Mouse (Mus musculus): Measurements from ENCODE around the gene Sncg. TPM values are rescaled to one million over a fixed set of nuclear protein-coding genes. Genes with fewer than 3 reads are reported as not detected.
"Not testable (repeated sequence)": the region's sequence is repeated elsewhere in the genome, so short reads cannot be mapped to it uniquely, and the experiment has no call there.

The Sncg gene
- 1.9 and 2.9 TPM in 2 replicates for polyA plus RNA-seq (2015; fragmentation: Nextera tagmentation; extraction: Ambion mirVana)

GRCm38 (mm10) chr14:34374577-34374976 is at the start of gene Sncg:
Sncg (minus strand) TSS chr14:34374789.
- Histone ChIP-seq H3K4me3 (no peak within 1 kb of the TSS), H3K36me3 (no peaks in the 10 kb centered on the region), H3K27ac (replicated peaks) (no peak within 1 kb of the TSS), H3K4me1 (peaks cover 10% of the 10 kb centered on the region; the same call in 1 of the 2 replicates), H3K4me2 (replicated peaks) (no peak within 1 kb of the TSS), H3K9ac (replicated peaks) (no peak within 1 kb of the TSS), H3K27me3 (no peaks in the 10 kb centered on the region), H3K9me3 (no peaks in the 10 kb centered on the region)
- 65% methylated on average over 10 of the region's 10 CpGs for WGBS
- ATAC-seq (replicated peaks), result no peak

GRCm38 (mm10) chr14:34421078-34421477 is 46.5 kb upstream of the Sncg start:
- Histone ChIP-seq H3K9me3 (no peaks in the 10 kb centered on the region), H3K27ac (replicated peaks) (no peak overlapping the region), H3K9ac (replicated peaks) (no peak overlapping the region), H3K27me3 (no peaks in the 10 kb centered on the region), H3K36me3 (peaks cover 39% of the 10 kb centered on the region), H3K4me1 (no peaks in the 10 kb centered on the region), H3K4me2 (replicated peaks) (no peak overlapping the region), H3K4me3 (no peak overlapping the region)
- 97% methylated on average over 1 of the region's 1 CpGs for WGBS
- no peak for ATAC-seq (replicated peaks)

GRCm38 (mm10) chr14:34417501-34417900 is 42.9 kb upstream of the Sncg start:
- no peak for ATAC-seq (replicated peaks)

GRCm38 (mm10) chr14:34416946-34417345 is 42.4 kb upstream of the Sncg start:
- 93% methylated on average over 4 of the region's 4 CpGs for WGBS
- H3K36me3 ChIP-seq, result peaks cover 45% of the 10 kb centered on the region
- H3K4me1 ChIP-seq; H3K9me3 ChIP-seq; ATAC-seq (replicated peaks); H3K27ac ChIP-seq (replicated peaks); H3K9ac ChIP-seq (replicated peaks); H3K4me2 ChIP-seq (replicated peaks); H3K27me3 ChIP-seq; H3K4me3 ChIP-seq: not testable (repeated sequence)

More at GRCm38 (mm10) chr14:34417501-34417900, 42.9 kb upstream of the Sncg start:
- Histone ChIP-seq H3K4me1 (no peaks in the 10 kb centered on the region), H3K9ac (replicated peaks) (no peak overlapping the region), H3K36me3 (peaks cover 47% of the 10 kb centered on the region), H3K9me3 (no peaks in the 10 kb centered on the region), H3K27me3 (no peaks in the 10 kb centered on the region), H3K4me3 (no peak overlapping the region), H3K27ac (replicated peaks) (no peak overlapping the region), H3K4me2 (replicated peaks) (no peak overlapping the region)
- WGBS, result 89% methylated on average over 5 of the region's 5 CpGs

- WGBS, result 80% methylated on average over 7 of the region's 7 CpGs
Observed at GRCm38 (mm10) chr14:34412164-34412896, 37.7 kb upstream of the Sncg start.

GRCm38 (mm10) chr14:34410716-34411115 is 36.1 kb upstream of the Sncg start:
- H3K9ac ChIP-seq (replicated peaks), result no peak overlapping the region
- H3K4me2 ChIP-seq (replicated peaks), result no peak overlapping the region
- no peak overlapping the region for H3K27ac ChIP-seq (replicated peaks)
- no peaks in the 10 kb centered on the region for H3K9me3 ChIP-seq
- no peak overlapping the region for H3K4me3 ChIP-seq
- no peaks in the 10 kb centered on the region for H3K27me3 ChIP-seq
- 87% methylated on average over 6 of the region's 6 CpGs for WGBS
- no peak for ATAC-seq (replicated peaks)
- H3K36me3 ChIP-seq, result peaks cover 39% of the 10 kb centered on the region
- no peaks in the 10 kb centered on the region for H3K4me1 ChIP-seq

More at GRCm38 (mm10) chr14:34412164-34412896, 37.7 kb upstream of the Sncg start:
- peaks cover 37% of the 10 kb centered on the region for H3K36me3 ChIP-seq
- no peak overlapping the region for H3K27ac ChIP-seq (replicated peaks)
- no peak overlapping the region for H3K9ac ChIP-seq (replicated peaks)
- H3K9me3 ChIP-seq, result no peaks in the 10 kb centered on the region
- no peak overlapping the region for H3K4me2 ChIP-seq (replicated peaks)
- no peaks in the 10 kb centered on the region for H3K4me1 ChIP-seq
- H3K4me3 ChIP-seq, result no peak overlapping the region
- no peaks in the 10 kb centered on the region for H3K27me3 ChIP-seq
- ATAC-seq (replicated peaks), result no peak

- 94% methylated on average over 7 of the region's 7 CpGs for WGBS
Observed at GRCm38 (mm10) chr14:34403424-34403823, 28.8 kb upstream of the Sncg start.

GRCm38 (mm10) chr14:34402871-34403270 is 28.3 kb upstream of the Sncg start:
- Histone ChIP-seq H3K4me2 (replicated peaks) (no peak overlapping the region), H3K27me3 (no peaks in the 10 kb centered on the region), H3K9ac (replicated peaks) (no peak overlapping the region), H3K4me3 (no peak overlapping the region), H3K36me3 (peaks cover 24% of the 10 kb centered on the region; the same call in 1 of the 2 replicates), H3K9me3 (no peaks in the 10 kb centered on the region), H3K27ac (replicated peaks) (no peak overlapping the region), H3K4me1 (no peaks in the 10 kb centered on the region)
- 84% methylated on average over 8 of the region's 8 CpGs for WGBS
- ATAC-seq (replicated peaks), result no peak

More at GRCm38 (mm10) chr14:34403424-34403823, 28.8 kb upstream of the Sncg start:
- Histone ChIP-seq H3K9me3 (no peaks in the 10 kb centered on the region), H3K4me1 (no peaks in the 10 kb centered on the region), H3K27ac (replicated peaks) (no peak overlapping the region), H3K9ac (replicated peaks) (no peak overlapping the region), H3K4me3 (no peak overlapping the region), H3K36me3 (peaks cover 28% of the 10 kb centered on the region; the same call in 1 of the 2 replicates), H3K27me3 (no peaks in the 10 kb centered on the region), H3K4me2 (replicated peaks) (no peak overlapping the region)
- ATAC-seq (replicated peaks), result no peak

GRCm38 (mm10) chr14:34401135-34401534 is 26.5 kb upstream of the Sncg start:
- no peaks in the 10 kb centered on the region for H3K9me3 ChIP-seq
- no peaks in the 10 kb centered on the region for H3K4me1 ChIP-seq
- no peak overlapping the region for H3K4me2 ChIP-seq (replicated peaks)
- no peak overlapping the region for H3K4me3 ChIP-seq
- no peak overlapping the region for H3K27ac ChIP-seq (replicated peaks)
- no peaks in the 10 kb centered on the region for H3K27me3 ChIP-seq
- H3K36me3 ChIP-seq, result peaks cover 18% of the 10 kb centered on the region; the same call in 1 of the 2 replicates
- H3K9ac ChIP-seq (replicated peaks), result no peak overlapping the region
- no peak for ATAC-seq (replicated peaks)
- WGBS, result 58% methylated on average over 6 of the region's 6 CpGs

- no peaks in the 10 kb centered on the region for H3K4me1 ChIP-seq
- H3K4me3 ChIP-seq, result no peak overlapping the region
- WGBS, result 92% methylated on average over 3 of the region's 3 CpGs
- peaks cover 12% of the 10 kb centered on the region; the same call in 1 of the 2 replicates for H3K36me3 ChIP-seq
- no peak for ATAC-seq (replicated peaks)
- H3K9ac ChIP-seq (replicated peaks), result no peak overlapping the region
- no peaks in the 10 kb centered on the region for H3K27me3 ChIP-seq
- no peak overlapping the region for H3K27ac ChIP-seq (replicated peaks)
- H3K9me3 ChIP-seq, result no peaks in the 10 kb centered on the region
- H3K4me2 ChIP-seq (replicated peaks), result no peak overlapping the region
Observed at GRCm38 (mm10) chr14:34400021-34400420, 25.4 kb upstream of the Sncg start.

GRCm38 (mm10) chr14:34399301-34399700 is 24.7 kb upstream of the Sncg start:
- peaks cover 12% of the 10 kb centered on the region; the same call in 1 of the 2 replicates for H3K36me3 ChIP-seq
- H3K9me3 ChIP-seq, result no peaks in the 10 kb centered on the region
- H3K4me2 ChIP-seq (replicated peaks), result no peak overlapping the region
- H3K4me1 ChIP-seq, result no peaks in the 10 kb centered on the region
- H3K27me3 ChIP-seq, result no peaks in the 10 kb centered on the region
- WGBS, result 94% methylated on average over 6 of the region's 6 CpGs
- H3K9ac ChIP-seq (replicated peaks), result no peak overlapping the region
- ATAC-seq (replicated peaks), result no peak
- H3K4me3 ChIP-seq, result no peak overlapping the region
- H3K27ac ChIP-seq (replicated peaks), result no peak overlapping the region

GRCm38 (mm10) chr14:34398901-34399300 is 24.3 kb upstream of the Sncg start:
- Histone ChIP-seq H3K4me2 (replicated peaks) (no peak overlapping the region), H3K9ac (replicated peaks) (no peak overlapping the region), H3K4me1 (no peaks in the 10 kb centered on the region), H3K36me3 (peaks cover 12% of the 10 kb centered on the region; the same call in 1 of the 2 replicates), H3K27me3 (no peaks in the 10 kb centered on the region), H3K9me3 (no peaks in the 10 kb centered on the region), H3K4me3 (no peak overlapping the region), H3K27ac (replicated peaks) (no peak overlapping the region)
- 92% methylated on average over 21 of the region's 21 CpGs for WGBS
- no peak for ATAC-seq (replicated peaks)

Data from forebrain, embryonic 15.5 days (tissue).